Mouse (Mus musculus) CH12.LX (cell line): ENCODE results near the gene Nrbf2. TPM values are rescaled to one million over a fixed set of nuclear protein-coding genes. Genes with fewer than 3 reads are reported as not detected.
A peak's percentile ranks its signal among the peaks of the same experiment; 100 is the strongest.

ENCODE experiments used
- DNase-seq: peaks from one replicate; pipeline ENCODE4 v3.0.0-alpha.2; 2013; ENCODE audit errors: extremely low read depth
- H3K27ac ChIP-seq: 2 replicates; pipeline ENCODE4 v1.5.1; 2012; ENCODE audit warnings: low read depth, mild to moderate bottlenecking, control low read depth, moderate library complexity; ENCODE audit not compliant: insufficient read depth
- H3K27me3 ChIP-seq: replicated peaks from 2 replicates; pipeline ENCODE3; 2012; ENCODE audit warnings: inconsistent platforms
- H3K36me3 ChIP-seq, 2 experiments: replicated peaks in 1 of 2; 2 replicates each; pipeline versions ENCODE3 to v1.6.1; 2012; ENCODE audit warnings: inconsistent platforms in 1 of 2, low read length in 1 of 2, mild to moderate bottlenecking in 1 of 2, mixed read lengths in 1 of 2, moderate library complexity in 1 of 2; ENCODE audit not compliant: control insufficient read depth in 1 of 2, insufficient read depth in 1 of 2
- H3K4me1 ChIP-seq, 2 experiments: 2 replicates each; pipeline ENCODE4 v1.6.1; 2012; ENCODE audit warnings: inconsistent platforms in 1 of 2, moderate library complexity in 1 of 2; ENCODE audit not compliant: insufficient read depth in 2 of 2, control insufficient read depth in 1 of 2
- H3K4me2 ChIP-seq: 2 replicates; pipeline ENCODE4 v1.6.1; 2012; ENCODE audit warnings: low read depth, mild to moderate bottlenecking, control low read depth; ENCODE audit not compliant: poor library complexity, insufficient read depth, severe bottlenecking
- H3K4me3 ChIP-seq, 3 experiments: fragments of 150-350 bp in 1 of 3; sonication (generic) in 1 of 3; replicated peaks in 1 of 3; 2 replicates each; pipeline versions ENCODE3 to v1.5.1; 2011 to 2012; ENCODE audit warnings: low read depth in 2 of 3, low read length in 2 of 3, mild to moderate bottlenecking in 2 of 3, moderate library complexity in 2 of 3, control low read depth in 1 of 3, improper control_type of control experiment in 1 of 3, inconsistent platforms in 1 of 3, mixed read lengths in 1 of 3; ENCODE audit not compliant: poor library complexity in 1 of 3
- H3K79me2 ChIP-seq: replicated peaks from 2 replicates; pipeline ENCODE4 v1.6.1; 2012; ENCODE audit warnings: mild to moderate bottlenecking, moderate library complexity; ENCODE audit not compliant: control insufficient read depth, poor library complexity, insufficient read depth, severe bottlenecking; ENCODE audit errors: extremely low read depth
- H3K9ac ChIP-seq: 2 replicates; pipeline ENCODE4 v1.6.1; 2012; ENCODE audit warnings: low read depth, mild to moderate bottlenecking, control low read depth, moderate library complexity; ENCODE audit not compliant: insufficient read depth
- H3K9me3 ChIP-seq: replicated peaks from 2 replicates; pipeline ENCODE3; 2012; ENCODE audit warnings: low read length, inconsistent platforms, mixed read lengths
- BHLHE40 ChIP-seq: IDR thresholded peaks from 2 replicates; pipeline ENCODE4 v1.6.1; 2011; ENCODE audit warnings: mild to moderate bottlenecking, low read depth, low read length, improper control_type of control experiment
- CHD1 ChIP-seq: IDR thresholded peaks from 2 replicates; pipeline ENCODE4 v1.6.1; 2012; ENCODE audit warnings: low read depth, low read length, improper control_type of control experiment, inconsistent platforms
- CHD2 ChIP-seq: IDR thresholded peaks from 2 replicates; pipeline ENCODE4 v1.6.1; 2011; ENCODE audit warnings: low read length, improper control_type of control experiment
- E2F4 ChIP-seq: IDR thresholded peaks from 2 replicates; pipeline ENCODE4 v1.6.1; 2011; ENCODE audit warnings: low read depth, low read length, improper control_type of control experiment; ENCODE audit not compliant: insufficient replicate concordance
- ELF1 ChIP-seq: IDR thresholded peaks from 2 replicates; pipeline ENCODE4 v1.6.1; 2014; ENCODE audit warnings: low read depth, mild to moderate bottlenecking, inconsistent platforms, low read length, improper control_type of control experiment
- EP300 ChIP-seq: IDR thresholded peaks from 2 replicates; pipeline ENCODE4 v1.6.1; 2011; ENCODE audit warnings: low read length, improper control_type of control experiment
- ETS1 ChIP-seq: conservative IDR thresholded peaks from 2 replicates; pipeline ENCODE4 v1.6.1; 2012; ENCODE audit warnings: low read depth, mild to moderate bottlenecking, inconsistent platforms, low read length, improper control_type of control experiment, moderate library complexity
- HCFC1 ChIP-seq: IDR thresholded peaks from 2 replicates; pipeline ENCODE4 v1.6.1; 2012; ENCODE audit warnings: low read depth, mild to moderate bottlenecking, inconsistent platforms, low read length, improper control_type of control experiment
- IRF4 ChIP-seq: IDR thresholded peaks from 2 replicates; pipeline ENCODE4 v1.6.1; 2014; ENCODE audit warnings: low read depth, mild to moderate bottlenecking, inconsistent platforms, low read length, improper control_type of control experiment
- JUN ChIP-seq: IDR thresholded peaks from 2 replicates; pipeline ENCODE4 v1.6.1; 2011; ENCODE audit warnings: low read depth, mild to moderate bottlenecking, low read length, improper control_type of control experiment, moderate library complexity; ENCODE audit not compliant: insufficient read depth
- JUND ChIP-seq: conservative IDR thresholded peaks from 2 replicates; pipeline ENCODE4 v1.6.1; 2011; ENCODE audit warnings: low read depth, low read length, improper control_type of control experiment
- MAX ChIP-seq: IDR thresholded peaks from 2 replicates; pipeline ENCODE4 v1.6.1; 2011; ENCODE audit warnings: low read length, improper control_type of control experiment
- MXI1 ChIP-seq: IDR thresholded peaks from 2 replicates; pipeline ENCODE4 v1.6.1; 2011; ENCODE audit warnings: mild to moderate bottlenecking, low read depth, low read length, improper control_type of control experiment
- MYC ChIP-seq: IDR thresholded peaks from 2 replicates; pipeline ENCODE4 v1.6.1; 2011; ENCODE audit warnings: low read depth, mild to moderate bottlenecking, improper control_type of control experiment, low read length
- NELFE ChIP-seq: IDR thresholded peaks from 2 replicates; pipeline ENCODE4 v1.6.1; 2011; ENCODE audit warnings: low read depth, low read length, improper control_type of control experiment
- PAX5 ChIP-seq: IDR thresholded peaks from 2 replicates; pipeline ENCODE4 v1.6.1; 2012; ENCODE audit warnings: low read length, inconsistent platforms, mixed read lengths
- POLR2A ChIP-seq: IDR thresholded peaks from 2 replicates; pipeline ENCODE4 v1.6.1; 2011; ENCODE audit warnings: low read depth, mild to moderate bottlenecking, improper control_type of control experiment, low read length
- POLR2AphosphoS2 ChIP-seq: IDR thresholded peaks from 2 replicates; pipeline ENCODE4 v1.6.1; 2011; ENCODE audit warnings: low read depth, low read length, improper control_type of control experiment
- TBP ChIP-seq: conservative IDR thresholded peaks from 2 replicates; pipeline ENCODE4 v1.6.1; 2011; ENCODE audit warnings: low read depth, low read length, improper control_type of control experiment
- TCF12 ChIP-seq: IDR thresholded peaks from 2 replicates; pipeline ENCODE4 v1.6.1; 2014; ENCODE audit warnings: low read depth, mild to moderate bottlenecking, inconsistent platforms, low read length, improper control_type of control experiment
- UBTF ChIP-seq: IDR thresholded peaks from 2 replicates; pipeline ENCODE4 v1.6.1; 2012; ENCODE audit warnings: low read depth, mild to moderate bottlenecking, inconsistent platforms, low read length, improper control_type of control experiment, moderate library complexity
- USF1 ChIP-seq: IDR thresholded peaks from 2 replicates; pipeline ENCODE4 v1.6.1; 2014; ENCODE audit warnings: low read depth, mild to moderate bottlenecking, inconsistent platforms, low read length, improper control_type of control experiment
- USF2 ChIP-seq: conservative IDR thresholded peaks from 2 replicates; pipeline ENCODE4 v1.6.1; 2011; ENCODE audit warnings: low read depth, low read length, improper control_type of control experiment
- ZKSCAN1 ChIP-seq: IDR thresholded peaks from 2 replicates; pipeline ENCODE4 v1.6.1; 2012; ENCODE audit warnings: low read depth, inconsistent platforms, low read length, improper control_type of control experiment, borderline replicate concordance
- ZNF384 ChIP-seq: IDR thresholded peaks from 2 replicates; pipeline ENCODE4 v1.6.1; 2012; ENCODE audit warnings: low read depth, low read length, improper control_type of control experiment, inconsistent platforms
- dilution Hi-C: fragments of 300-500 bp; cut with MboI; formaldehyde crosslinking; loops from 2 replicates; pipeline ENCODE4 v1.14.3; 2020; ENCODE audit warnings: low sequenced_read_pairs; ENCODE audit not compliant: extremely low pct_unique_long_range_greater_than_20kb, extremely low pct_ligation_motif_present
- in situ Hi-C: fragments of 300-500 bp; cut with MboI; formaldehyde crosslinking; loops from 3 replicates; pipeline ENCODE4 v1.14.3; 2019; ENCODE audit warnings: low sequenced_read_pairs, low pct_ligation_motif_present, low pct_unique_long_range_greater_than_20kb, mixed read lengths
- polyA plus RNA-seq: library from polyadenylated mRNA; unstranded; fragments of >175 nt; gene quantifications from 2 replicates; pipeline ENCODE4 v1.2.1, GENCODE M21; 2012; ENCODE audit warnings: low read depth; ENCODE audit not compliant: insufficient read length
- total RNA-seq, 2 experiments: library from RNA; depleted of rRNA; stranded (reverse); fragments of 300-350 nt in 1 of 2; fragments of >200 nt in 1 of 2; gene quantifications; 2 replicates each; pipeline ENCODE4 v1.2.3; 2012 to 2014

Nrbf2 gene
- total and polyA plus RNA-seq, 3 experiments: 16.6 to 33.0 (median 17.8) TPM

DNA sequence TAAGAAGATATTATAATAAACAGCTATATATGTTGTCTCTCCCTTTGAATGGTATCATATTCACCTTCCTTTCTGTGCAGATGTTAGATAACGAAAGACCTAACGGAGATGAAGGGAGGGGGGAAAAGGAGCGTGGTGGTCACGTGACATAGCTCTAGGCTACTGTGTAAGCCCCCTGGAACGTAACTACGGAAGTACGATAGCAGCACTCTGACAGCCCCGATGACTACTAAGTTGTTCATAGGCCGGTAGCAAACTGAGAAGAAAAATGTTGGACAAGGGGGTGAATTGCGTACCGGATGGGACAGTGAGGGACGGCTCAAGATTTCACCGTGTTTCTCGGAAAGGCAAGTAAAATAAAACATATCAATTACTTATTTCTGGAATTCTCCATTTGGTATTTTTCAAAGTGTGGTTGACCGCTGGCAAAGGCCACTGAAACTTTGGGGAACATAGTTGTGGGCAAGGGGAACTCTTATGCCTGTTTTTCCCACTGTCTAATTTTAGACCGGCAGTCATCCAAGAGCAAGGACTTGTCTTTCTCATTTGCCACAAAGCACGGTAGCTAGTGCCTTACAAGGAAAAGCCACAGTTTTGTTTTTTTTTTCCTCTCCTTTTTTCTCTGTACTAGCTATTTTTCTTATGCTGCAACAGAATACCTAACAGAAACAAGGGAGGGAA, 12.2 kb upstream of the Nrbf2 start (continued):
- TF ChIP-seq USF1 (peak; percentile 93), PAX5 (no peak), HCFC1 (no peak; the same call in 1 of the 2 replicates), USF2 (peak; percentile 96), JUND (no peak), UBTF (no peak), POLR2AphosphoS2 (0 out of 2 replicates have a peak, but pooled peaks have one; percentile 45), MYC (peak; percentile 89), JUN (no peak), ZKSCAN1 (no peak), E2F4 (no peak), CHD2 (no peak), TBP (0 out of 2 replicates have a peak, but pooled peaks have one; percentile 53), MAX (peak; percentile 91), ETS1 (0 out of 2 replicates have a peak, but pooled peaks have one; percentile 38), POLR2A (peak; percentile 50), MXI1 (no peak), IRF4 (peak; percentile 53; the same call in 1 of the 2 replicates), TCF12 (peak; percentile 42; the same call in 1 of the 2 replicates)

DNA sequence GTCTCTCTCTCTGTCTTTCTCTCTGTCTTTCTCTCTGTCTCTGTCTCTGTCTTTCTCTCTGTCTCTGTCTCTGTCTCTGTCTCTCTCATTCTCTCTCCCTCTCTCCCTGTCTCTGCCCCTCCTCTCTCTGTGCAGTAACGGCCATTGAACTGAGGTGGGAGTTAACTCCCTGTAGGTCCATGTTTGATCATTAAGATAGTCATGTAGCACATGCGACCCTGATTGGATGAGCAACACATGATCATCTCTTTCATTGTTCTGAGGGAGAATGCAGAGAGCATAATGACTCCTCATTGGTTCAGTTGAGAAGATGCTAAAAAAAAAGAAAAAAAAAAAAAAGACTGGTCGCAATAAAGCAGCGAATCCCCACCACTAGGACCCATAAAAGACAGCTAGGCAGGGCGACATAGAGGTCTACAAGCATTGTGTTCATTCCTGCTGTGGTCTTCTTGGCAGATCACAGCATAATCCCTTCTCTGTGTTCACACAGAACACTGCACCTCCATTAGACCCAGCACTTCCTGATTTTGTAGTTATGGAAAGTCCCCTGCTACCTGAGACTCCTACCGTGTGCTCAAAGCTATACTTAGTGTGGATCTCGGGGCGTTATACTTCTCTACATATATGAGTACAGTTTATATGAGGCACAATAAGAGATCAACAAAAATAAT, 11.5 kb upstream of the Nrbf2 start:
- peaks cover 5 to 12% of the 10 kb centered on the region in 2 experiments for H3K36me3 ChIP-seq
- H3K79me2 ChIP-seq: peaks cover 34% of the 10 kb centered on the region
- H3K27ac ChIP-seq: peak overlapping the region; percentile 54
- TF ChIP-seq ELF1 (peak; percentile 79), BHLHE40 (no peak), EP300 (0 out of 2 replicates have a peak, but pooled peaks have one; percentile 18), JUN (no peak), TBP (peak; percentile 68; the same call in 1 of the 2 replicates), CHD1 (peak; percentile 0; the same call in 1 of the 2 replicates), ZNF384 (peak; percentile 88), NELFE (peak; percentile 2; the same call in 1 of the 2 replicates)
- dilution Hi-C loops (no loop called here), in situ Hi-C loops (no loop called here)
- H3K4me3 ChIP-seq: peak overlapping the region in 1 of 3 experiments; percentile 59
- DNase-seq: peak; percentile 56
- no peaks in the 10 kb centered on the region for H3K27me3 ChIP-seq
- H3K4me1 ChIP-seq: peaks cover 10 to 52% of the 10 kb centered on the region in 2 experiments; a peak in 3 of 4 replicates
- peak overlapping the region; percentile 34; the same call in 1 of the 2 replicates for H3K4me2 ChIP-seq
- no peaks in the 10 kb centered on the region for H3K9me3 ChIP-seq
- 0 out of 2 replicates have a peak overlapping the region, but pooled peaks have one; percentile 25 for H3K9ac ChIP-seq
